Mouse (Mus musculus): Measurements from ENCODE around the gene Msgn1.

Msgn1 gene

DNA sequence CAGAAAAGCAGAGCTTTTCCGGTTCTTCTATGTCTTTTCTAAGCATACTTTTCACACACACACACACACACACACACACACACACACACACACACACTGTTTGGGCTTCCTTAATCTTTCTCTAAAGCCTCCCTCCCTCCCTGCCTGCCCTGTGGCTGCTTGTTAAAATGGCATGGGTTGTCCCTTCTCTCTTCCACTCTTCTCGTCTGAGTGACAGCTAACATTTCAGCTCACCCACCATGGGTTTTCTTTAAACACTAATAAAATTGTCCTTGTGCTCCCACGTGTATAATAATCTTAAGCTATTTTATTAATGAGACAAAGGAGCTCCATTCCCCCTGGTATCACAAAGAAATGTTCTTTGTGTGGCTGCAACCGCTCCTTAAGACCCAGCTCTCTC, 10.7 kb downstream of the Msgn1 start:
- no peak for DNase-seq

DNA sequence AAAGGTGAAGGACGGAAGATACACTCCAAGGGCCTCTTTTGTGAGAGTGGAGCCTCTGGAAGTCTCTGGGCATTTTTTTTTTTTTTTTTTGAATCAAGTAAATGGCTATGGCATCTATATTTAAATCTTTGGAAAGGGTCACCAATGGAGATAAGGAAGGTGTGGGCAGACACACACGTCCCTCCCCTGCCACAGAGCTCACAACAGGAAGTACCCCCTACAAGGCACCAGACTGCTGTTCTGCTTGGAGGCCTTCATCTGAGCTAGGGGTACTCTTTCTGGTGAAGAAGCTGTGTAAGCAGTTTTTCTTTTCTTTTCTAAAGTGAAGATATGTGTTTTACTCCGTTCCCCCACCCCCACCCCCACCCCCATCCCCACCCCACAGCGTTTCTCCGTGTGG, 11.9 kb downstream of the Msgn1 start:
- no peak for DNase-seq

DNA sequence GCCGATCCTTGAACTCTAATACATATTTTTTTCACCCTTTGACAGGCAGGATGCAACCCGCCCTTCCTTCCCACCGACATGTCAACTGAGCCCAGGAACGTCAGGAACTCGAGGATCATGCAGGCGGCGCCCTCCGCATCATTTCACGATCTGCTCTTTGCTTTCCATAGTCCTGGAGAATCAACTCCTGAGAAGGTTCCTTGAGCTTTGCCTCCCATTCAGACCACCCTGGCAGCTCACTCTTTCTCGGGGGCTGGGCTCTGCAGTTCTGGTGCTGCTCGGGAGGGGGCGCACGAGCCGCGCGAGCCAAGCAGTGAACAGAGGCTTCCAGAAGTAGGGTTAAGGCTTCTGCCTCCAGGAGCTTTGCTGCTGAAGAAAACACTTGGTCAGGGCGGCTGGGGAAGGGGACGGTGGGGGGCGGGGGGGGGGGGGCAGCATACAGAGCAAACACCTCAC, 12.6 kb downstream of the Msgn1 start:
- peak; percentile 85 for DNase-seq

DNA sequence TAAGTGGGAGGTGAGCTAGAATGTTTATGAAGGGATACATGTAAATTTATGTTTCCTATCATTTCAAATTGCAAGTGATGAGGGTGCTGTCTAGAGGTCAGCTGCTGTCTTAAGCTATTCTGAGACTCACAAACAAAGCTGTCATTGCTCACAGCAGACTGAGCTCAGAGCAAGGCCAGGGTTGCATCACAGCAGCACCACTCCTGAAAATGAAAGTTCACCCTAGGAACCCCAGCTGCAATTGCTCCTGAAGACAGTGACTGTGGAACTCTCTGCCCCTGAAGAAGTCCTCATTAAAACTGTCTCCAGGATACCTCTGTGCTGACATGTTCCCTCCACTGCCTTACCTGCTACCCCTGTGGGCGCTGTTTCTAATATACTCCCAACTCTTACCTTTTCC, 13.7 kb downstream of the Msgn1 start:
- peak; percentile 33 for DNase-seq

DNA sequence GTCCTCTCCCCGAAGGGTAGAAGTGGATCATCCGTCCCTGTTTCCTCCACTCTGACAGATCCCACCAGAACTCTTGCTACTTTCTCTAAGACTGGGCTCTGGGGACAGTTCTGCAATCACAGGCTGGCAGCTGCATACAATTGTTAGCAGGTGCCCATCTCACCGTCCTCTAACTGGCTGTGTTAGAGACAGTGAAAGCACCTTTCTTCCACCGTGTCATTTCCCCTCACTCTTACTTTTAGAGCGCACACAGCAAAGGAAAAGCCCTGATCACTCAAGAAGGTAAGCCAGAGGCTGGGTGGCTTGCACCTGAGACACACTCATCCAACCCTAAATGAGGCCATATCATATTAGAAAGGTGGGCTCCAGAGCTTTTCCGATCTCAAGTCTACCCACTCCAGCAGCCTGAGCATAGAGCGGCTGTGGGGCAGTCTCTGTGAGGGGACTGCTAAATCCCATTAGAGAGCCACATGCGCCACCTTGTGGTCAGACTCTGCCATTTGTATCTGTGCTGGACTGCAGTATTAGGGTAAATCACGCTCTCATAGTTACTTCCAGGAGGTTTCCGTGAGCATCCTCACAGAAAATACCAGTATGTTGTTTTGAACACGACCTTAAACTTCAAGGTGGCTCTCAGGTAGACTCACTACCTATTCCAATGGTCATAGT, 30.2 kb downstream of the Msgn1 start:
- peak; percentile 92 for DNase-seq

DNA sequence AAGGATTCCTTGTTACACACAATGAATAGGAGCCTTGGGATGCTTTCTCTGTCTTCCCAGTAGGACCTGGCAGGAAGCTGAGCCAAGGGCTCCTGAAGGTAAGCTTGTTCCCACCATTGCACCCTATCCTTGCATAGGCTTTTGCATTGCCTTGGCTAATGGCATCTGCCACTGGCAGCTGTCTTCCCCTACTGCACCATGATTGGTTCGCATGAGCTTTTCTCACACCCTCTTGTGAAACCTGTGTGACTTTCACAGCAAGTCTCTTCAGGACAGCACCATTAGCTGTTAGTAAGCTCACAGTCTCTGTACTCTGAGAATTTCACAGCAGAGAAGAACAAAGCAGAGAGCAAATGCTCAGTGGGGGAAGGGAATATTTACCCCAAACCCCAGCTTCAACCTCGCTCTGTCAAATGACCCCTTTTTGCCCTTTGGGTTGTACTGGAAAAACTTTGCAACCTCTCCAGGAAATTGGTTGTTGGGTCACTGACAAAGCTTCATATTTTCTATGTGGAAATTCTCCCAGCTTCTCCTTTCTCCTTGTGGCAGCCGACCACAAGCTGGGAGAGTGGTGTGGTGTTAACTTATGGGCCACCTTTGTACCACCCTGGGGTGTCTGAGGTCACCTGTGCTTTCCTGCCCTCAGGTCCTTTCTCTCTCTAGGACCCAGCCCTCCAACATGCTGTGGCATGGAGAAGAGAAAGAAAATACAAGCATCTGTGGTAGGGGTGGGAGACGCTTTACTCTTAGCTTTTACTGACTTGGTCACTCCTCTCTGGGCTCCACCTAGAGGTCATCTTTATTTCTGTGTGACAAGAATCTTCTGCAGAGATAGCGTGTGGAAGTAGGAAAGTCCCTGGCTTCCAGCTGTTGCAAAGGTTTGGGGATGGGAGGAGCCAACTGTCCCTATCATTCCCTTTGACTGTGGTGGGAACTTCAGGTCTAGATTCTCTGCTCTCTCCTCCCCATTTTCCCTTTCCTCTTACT, 31.1 kb downstream of the Msgn1 start:
- DNase-seq, result peak; percentile 53

DNA sequence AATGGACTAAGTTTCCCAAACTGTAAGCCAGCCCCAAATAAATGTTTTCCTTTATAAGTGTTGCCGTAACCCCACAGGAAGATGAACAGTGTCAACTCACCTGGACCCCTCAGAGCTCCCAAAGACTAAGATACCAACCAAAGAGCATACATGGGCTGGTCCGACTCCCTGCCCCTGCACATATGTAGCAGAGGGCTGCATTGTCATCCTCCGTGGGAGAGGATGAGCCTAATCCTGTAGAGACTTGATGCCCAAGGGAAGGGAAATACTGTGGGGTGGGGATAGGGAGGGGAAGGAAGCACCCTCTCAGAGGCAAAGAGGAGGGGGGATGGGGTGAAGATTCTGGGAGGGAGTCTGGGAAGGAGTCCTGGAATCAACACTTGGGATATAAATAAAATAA, 50.1 kb downstream of the Msgn1 start:
- DNase-seq, result no peak
